Mouse (Mus musculus): Measurements from ENCODE around the gene Dmgdh.

- TF ChIP-seq EP300 (IDR thresholded peaks at IDR 0.05; ENCODE audit: low read length) (no peak), POLR2A (IDR thresholded peaks at IDR 0.05; ENCODE audit: low read depth, low read length) (no peak), CTCF (conservative IDR thresholded peaks at IDR 0.05 in 1 of 2, IDR thresholded peaks at IDR 0.05 in 1 of 2; ENCODE audit: low read depth in 2 of 2, low read length in 2 of 2) (no peak), NRF1 (IDR thresholded peaks at IDR 0.05; ENCODE audit: low read depth, low read length) (no peak)
Measured at GRCm38 (mm10) chr13:93630941-93631705, 43.1 kb upstream of the Dmgdh start.

Data from CH12.LX (cell line).